Mouse (Mus musculus) megakaryocyte, embryonic 14.5 days (primary cell): ENCODE data around the gene A530016L24Rik.

Experiments used
- FLI1 ChIP-seq: IDR thresholded peaks from 2 replicates; pipeline ENCODE4 v1.6.1; 2012; ENCODE audit warnings: low read length, inconsistent platforms, mixed read lengths
- GATA1 ChIP-seq: IDR thresholded peaks from 3 replicates; pipeline ENCODE4 v1.6.1; 2012; ENCODE audit warnings: mixed read lengths, low read length, inconsistent platforms, borderline replicate concordance

GRCm38 (mm10) chr12:112506267-112506666 is 17.0 kb downstream of the A530016L24Rik start:
- TF ChIP-seq GATA1 (no peak), FLI1 (no peak)
